Mouse (Mus musculus) limb, embryonic 12.5 days (tissue): ENCODE data around the gene Gpr152. TPM values are rescaled to one million over a fixed set of nuclear protein-coding genes. Genes with fewer than 3 reads are reported as not detected.
"Not testable (repeated sequence)": the region's sequence is repeated elsewhere in the genome, so short reads cannot be mapped to it uniquely, and the experiment has no call there.

Experiments
- ATAC-seq: fragments of 200-750 bp; cut with Nextera tagmentation; 2 replicates; pipeline ENCODE4 v1.8.0; 2017; ENCODE audit warnings: low read depth, moderate TSS enrichment; ENCODE audit not compliant: insufficient number of reproducible peaks, insufficient read depth, low FRiP score, low TSS enrichment
- H3K27ac ChIP-seq: fragments of 300-500 bp; sonication (generic); 2 replicates; pipeline ENCODE4 v1.5.1; 2016; ENCODE audit warnings: mild to moderate bottlenecking, moderate library complexity
- H3K27me3 ChIP-seq: fragments of 300-500 bp; sonication (generic); 2 replicates; pipeline ENCODE4 v1.6.1; 2016; ENCODE audit warnings: mild to moderate bottlenecking, moderate library complexity
- H3K36me3 ChIP-seq: fragments of 300-500 bp; sonication (generic); 2 replicates; pipeline ENCODE4 v1.6.1; 2016; ENCODE audit warnings: mild to moderate bottlenecking, moderate library complexity
- H3K4me1 ChIP-seq: fragments of 300-500 bp; sonication (generic); replicated peaks from 2 replicates; pipeline ENCODE4 v1.6.1; 2016
- H3K4me2 ChIP-seq: fragments of 300-500 bp; sonication (generic); 2 replicates; pipeline ENCODE4 v1.6.1; 2016; ENCODE audit warnings: mild to moderate bottlenecking, moderate library complexity
- H3K4me3 ChIP-seq: fragments of 300-500 bp; sonication (generic); replicated peaks from 2 replicates; pipeline ENCODE4 v1.5.1; 2016; ENCODE audit warnings: mild to moderate bottlenecking
- H3K9ac ChIP-seq: fragments of 300-500 bp; sonication (generic); replicated peaks from 2 replicates; pipeline ENCODE4 v1.6.1; 2016; ENCODE audit warnings: mild to moderate bottlenecking, moderate library complexity
- H3K9me3 ChIP-seq: fragments of 300-500 bp; sonication (generic); 2 replicates; pipeline ENCODE4 v1.6.1; 2016; ENCODE audit warnings: mild to moderate bottlenecking, moderate library complexity
- WGBS: fragments of 180-500 bp; shearing (Covaris S2); methylation state at CpG from one replicate; pipeline ENCODE4 v1.1.7; 2016; 5-methylcytosine and 5-hydroxymethylcytosine counted together
- polyA plus RNA-seq: library from polyadenylated mRNA; unstranded; fragments of >200 nt; fragmentation: Nextera tagmentation; extraction: Ambion mirVana; gene quantifications from 2 replicates; pipeline ENCODE4 v1.2.1, GENCODE M21; 2016

The Gpr152 gene
- polyA plus RNA-seq, 1 experiment from 2014 or later: not detected

DNA sequence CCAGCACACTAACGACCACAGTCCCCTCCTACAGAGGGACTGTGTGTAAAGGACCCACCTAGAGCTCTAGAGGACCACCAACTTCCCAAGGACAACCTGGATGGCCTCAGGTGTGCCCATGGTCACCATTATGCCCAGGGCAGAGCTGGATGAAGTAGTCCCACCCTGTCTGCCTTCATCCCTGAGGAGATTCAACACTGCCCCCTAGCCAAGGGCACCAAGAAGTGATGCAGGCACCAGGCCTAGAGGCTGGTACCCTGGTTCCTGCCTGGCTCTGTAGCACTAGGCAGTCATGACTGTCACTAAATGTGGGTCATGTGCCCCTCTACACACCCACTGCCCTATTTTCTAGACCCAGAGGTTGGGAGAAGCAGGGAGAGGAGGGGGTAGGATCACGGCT, 7.8 kb upstream of the Gpr152 start:
- no peak overlapping the region for H3K4me2 ChIP-seq
- H3K9ac ChIP-seq: no peak overlapping the region
- H3K4me3 ChIP-seq: no peak overlapping the region
- no peaks in the 10 kb centered on the region for H3K27me3 ChIP-seq
- H3K4me1 ChIP-seq: peaks cover 8% of the 10 kb centered on the region
- ATAC-seq: no peak
- H3K27ac ChIP-seq: no peak overlapping the region
- peaks cover 61% of the 10 kb centered on the region for H3K36me3 ChIP-seq
- H3K9me3 ChIP-seq: no peaks in the 10 kb centered on the region
- 94% methylated on average over 2 of the region's 2 CpGs for WGBS

DNA sequence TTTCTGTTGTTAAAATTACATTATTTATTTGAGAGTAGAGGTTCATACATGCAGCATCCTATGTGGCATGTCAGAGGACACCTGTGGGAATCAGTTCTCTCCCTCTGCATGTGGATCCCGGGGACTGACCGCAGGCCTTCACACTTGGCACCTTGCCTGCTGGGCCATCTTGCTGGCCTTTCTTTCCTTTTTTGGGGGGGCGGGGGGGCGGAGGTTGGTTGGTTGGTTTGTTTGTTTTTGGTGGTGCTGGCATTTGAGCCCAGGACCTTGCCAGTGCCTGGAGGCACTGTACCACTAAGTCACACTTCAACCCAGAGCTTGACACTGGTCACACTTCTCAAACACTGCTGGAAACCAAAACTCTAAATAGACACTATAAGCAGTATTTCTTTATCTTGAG, 5.2 kb upstream of the Gpr152 start:
- H3K27me3 ChIP-seq: no peaks in the 10 kb centered on the region
- no peak overlapping the region for H3K27ac ChIP-seq
- H3K36me3 ChIP-seq: peaks cover 40% of the 10 kb centered on the region
- no peaks in the 10 kb centered on the region for H3K9me3 ChIP-seq
- ATAC-seq: no peak
- H3K4me1 ChIP-seq: no peaks in the 10 kb centered on the region
- H3K4me2 ChIP-seq: no peak overlapping the region
- no peak overlapping the region for H3K4me3 ChIP-seq
- WGBS: 87% methylated on average over 4 of the region's 4 CpGs
- H3K9ac ChIP-seq: no peak overlapping the region

DNA sequence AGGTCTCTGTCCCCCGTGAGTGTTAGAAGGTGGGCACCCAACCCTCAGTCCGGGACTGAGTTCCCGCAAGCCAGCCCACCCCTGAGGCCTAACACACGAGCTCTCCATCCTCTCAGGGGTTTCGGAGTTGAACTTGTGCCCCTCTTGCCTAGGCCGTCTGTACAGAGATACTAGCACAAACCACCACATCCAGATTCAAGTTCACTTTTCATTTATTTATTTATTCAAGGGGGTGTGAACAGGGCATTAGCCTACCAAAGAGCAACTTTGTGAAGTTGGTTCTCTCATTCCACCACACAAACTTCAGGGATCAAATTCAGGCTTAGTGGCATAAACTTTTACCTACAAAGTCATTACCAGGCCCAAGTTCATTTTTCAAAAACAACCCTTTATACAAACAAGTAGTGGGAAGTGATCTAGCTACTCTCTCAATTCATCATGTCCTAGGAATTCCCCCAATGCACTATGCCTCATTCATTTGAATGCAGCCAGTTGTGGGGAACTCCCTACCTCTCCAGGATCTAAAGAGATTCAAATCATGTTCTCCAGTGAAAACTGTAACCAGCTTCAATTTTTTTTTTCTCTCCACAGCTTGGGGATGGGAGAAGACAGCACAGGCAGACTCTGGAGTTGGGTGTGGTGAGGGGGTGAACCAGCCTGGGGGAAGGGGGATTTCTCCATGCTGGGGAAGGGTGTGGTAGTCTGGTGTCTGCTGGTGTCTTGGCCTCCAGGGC, 4.2 kb upstream of the Gpr152 start:
- 84% methylated on average over 6 of the region's 6 CpGs for WGBS
- H3K4me1 ChIP-seq: not testable (repeated sequence)

DNA sequence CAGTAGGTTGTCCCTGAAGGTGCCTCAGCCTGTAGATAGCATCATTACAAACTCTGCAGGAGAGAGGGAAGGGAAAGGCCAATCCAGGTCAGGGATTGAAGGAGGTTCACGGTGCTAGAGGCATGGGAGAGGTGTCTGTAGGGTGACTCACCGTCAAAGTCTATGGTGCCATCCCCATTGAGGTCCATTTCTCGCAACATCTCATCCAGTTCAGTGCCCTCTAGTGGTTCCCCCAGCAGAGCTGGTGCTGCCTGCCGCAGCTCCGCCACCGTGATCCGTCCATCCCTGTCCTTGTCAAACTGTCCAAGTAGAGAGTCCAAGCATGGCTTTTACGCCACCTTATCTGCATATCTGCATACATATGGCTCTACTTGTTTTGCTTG, 3.6 kb upstream of the Gpr152 start:
- 24% methylated on average over 8 of the region's 8 CpGs for WGBS
- not testable (repeated sequence) for ATAC-seq

More for the DNA sequence above, 4.2 kb upstream of the Gpr152 start:
- H3K36me3 ChIP-seq: peaks cover 29% of the 10 kb centered on the region
- not testable (repeated sequence) for H3K4me3 ChIP-seq, H3K9ac ChIP-seq, ATAC-seq, H3K27ac ChIP-seq, H3K4me2 ChIP-seq, H3K27me3 ChIP-seq, H3K9me3 ChIP-seq

DNA sequence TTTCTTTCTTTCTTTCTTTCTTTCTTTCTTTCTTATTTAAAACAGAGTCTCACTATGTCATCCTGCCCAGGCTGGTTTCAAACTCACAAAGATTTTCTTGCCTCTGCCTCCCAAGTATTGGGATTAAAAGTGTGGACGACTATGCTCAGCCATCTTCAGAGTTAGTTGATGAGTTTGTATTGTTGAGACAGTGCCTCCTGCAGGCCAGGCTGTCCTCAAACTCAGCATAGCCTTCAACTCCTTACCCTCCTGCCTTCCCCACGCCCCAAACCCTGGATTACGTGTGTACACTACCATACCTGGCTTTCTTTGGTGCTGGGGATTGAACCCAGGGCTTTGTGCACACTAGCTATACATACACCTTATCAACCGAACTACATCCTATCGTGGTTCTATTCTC, 3.1 kb upstream of the Gpr152 start:
- Histone ChIP-seq H3K4me3 (no peak overlapping the region), H3K36me3 (peaks cover 19% of the 10 kb centered on the region), H3K9me3 (no peaks in the 10 kb centered on the region), H3K4me2 (no peak overlapping the region), H3K4me1 (no peaks in the 10 kb centered on the region), H3K27me3 (no peaks in the 10 kb centered on the region), H3K9ac (no peak overlapping the region), H3K27ac (no peak overlapping the region)
- no peak for ATAC-seq
- 78% methylated on average over 5 of the region's 5 CpGs for WGBS

More for the DNA sequence above, 3.6 kb upstream of the Gpr152 start:
- H3K9me3 ChIP-seq, H3K4me1 ChIP-seq, H3K27me3 ChIP-seq, H3K27ac ChIP-seq, H3K9ac ChIP-seq, H3K4me2 ChIP-seq, H3K4me3 ChIP-seq: not testable (repeated sequence)
- peaks cover 24% of the 10 kb centered on the region for H3K36me3 ChIP-seq

DNA sequence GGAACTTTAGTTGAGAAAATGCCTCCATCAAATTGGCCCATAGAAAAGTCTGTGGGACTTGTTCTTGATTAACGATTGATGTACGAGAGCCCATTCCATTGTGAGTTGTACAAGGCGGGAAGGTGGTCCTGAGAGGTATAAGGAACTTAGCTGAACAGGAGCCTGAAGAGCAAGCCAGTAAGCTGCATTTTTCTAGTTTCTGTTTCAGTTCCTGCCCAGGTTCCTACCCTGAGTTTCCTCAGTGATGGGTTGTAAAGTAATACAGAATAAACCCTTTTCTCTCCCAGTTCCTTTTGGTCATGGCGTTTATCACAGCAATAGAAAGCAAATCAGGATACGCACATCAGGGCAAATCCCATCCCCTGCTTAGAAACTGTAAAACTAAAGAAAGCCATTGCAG, 1.7 kb upstream of the Gpr152 start:
- 78% methylated on average over 5 of the region's 5 CpGs for WGBS
- Histone ChIP-seq H3K9ac (no peak overlapping the region), H3K27me3 (no peaks in the 10 kb centered on the region), H3K4me3 (no peak overlapping the region), H3K36me3 (peaks cover 4% of the 10 kb centered on the region), H3K27ac (no peak overlapping the region), H3K9me3 (no peaks in the 10 kb centered on the region), H3K4me2 (no peak overlapping the region), H3K4me1 (no peaks in the 10 kb centered on the region)
- ATAC-seq: no peak

DNA sequence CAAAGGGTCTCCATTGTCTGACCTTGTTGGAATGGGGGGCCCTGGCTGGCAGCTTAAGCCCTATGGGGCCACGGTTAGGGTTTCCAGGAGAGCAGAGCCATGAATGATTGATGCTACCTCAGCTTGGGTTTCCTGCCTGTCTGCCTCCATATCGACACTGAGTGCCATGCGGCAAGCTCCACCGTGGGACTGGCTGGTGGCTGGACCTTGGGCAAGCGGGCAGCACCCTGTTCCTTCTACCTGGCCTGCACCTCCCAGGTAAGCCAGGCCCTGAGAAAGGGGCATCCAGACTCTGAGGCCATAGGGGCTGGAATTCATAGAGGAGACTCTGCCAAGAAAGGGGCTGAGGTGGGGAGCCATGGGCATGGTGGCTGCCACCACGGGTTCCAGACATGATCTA, 560 bp downstream of the Gpr152 start:
- H3K9ac ChIP-seq: no peak overlapping the region
- H3K27me3 ChIP-seq: no peaks in the 10 kb centered on the region
- no peak for ATAC-seq
- no peak overlapping the region for H3K4me2 ChIP-seq
- WGBS: 78% methylated on average over 6 of the region's 6 CpGs
- no peak overlapping the region for H3K4me3 ChIP-seq
- no peaks in the 10 kb centered on the region for H3K4me1 ChIP-seq
- H3K9me3 ChIP-seq: no peaks in the 10 kb centered on the region
- H3K36me3 ChIP-seq: no peaks in the 10 kb centered on the region
- H3K27ac ChIP-seq: no peak overlapping the region

DNA sequence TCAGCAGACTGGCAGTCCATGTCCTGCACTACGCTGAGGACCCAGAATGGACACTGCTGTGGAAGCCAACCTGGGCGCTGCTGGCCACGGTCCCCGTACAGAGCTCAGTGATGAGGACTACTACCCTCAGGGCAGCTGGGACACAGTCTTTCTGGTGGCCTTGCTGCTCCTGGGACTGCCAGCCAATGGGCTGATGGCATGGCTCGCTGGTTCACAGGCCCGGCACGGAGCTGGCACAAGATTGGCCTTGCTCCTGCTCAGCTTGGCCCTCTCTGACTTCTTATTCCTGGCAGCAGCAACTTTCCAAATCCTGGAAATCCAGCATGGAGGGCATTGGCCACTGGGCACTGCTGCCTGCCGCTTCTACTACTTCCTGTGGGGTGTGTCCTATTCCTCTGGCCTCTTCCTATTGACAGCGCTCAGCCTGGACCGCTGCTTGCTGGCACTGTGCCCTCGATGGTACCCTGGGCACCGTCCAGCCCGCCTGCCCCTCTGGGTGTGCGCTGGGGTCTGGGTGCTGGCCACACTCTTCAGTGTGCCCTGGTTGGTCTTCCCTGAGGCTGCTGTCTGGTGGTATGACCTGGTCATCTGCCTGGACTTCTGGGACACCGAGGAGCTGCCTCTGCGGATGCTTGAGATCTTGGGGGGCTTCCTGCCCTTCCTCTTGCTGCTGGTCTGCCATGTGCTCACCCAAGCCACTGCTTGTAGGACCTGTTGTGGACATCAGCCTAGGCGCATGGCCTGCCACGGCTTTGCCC, 3.0 kb downstream of the Gpr152 start:
- Histone ChIP-seq H3K9ac (no peak overlapping the region), H3K4me1 (0 out of 2 replicates have a peak, but pooled peaks cover under 1% of the 10 kb centered on the region), H3K4me3 (no peak overlapping the region), H3K4me2 (no peak overlapping the region), H3K27ac (no peak overlapping the region), H3K36me3 (no peaks in the 10 kb centered on the region), H3K27me3 (no peaks in the 10 kb centered on the region), H3K9me3 (0 out of 2 replicates have a peak, but pooled peaks cover 4% of the 10 kb centered on the region)
- WGBS: 91% methylated on average over 18 of the region's 18 CpGs
- no peak for ATAC-seq

DNA sequence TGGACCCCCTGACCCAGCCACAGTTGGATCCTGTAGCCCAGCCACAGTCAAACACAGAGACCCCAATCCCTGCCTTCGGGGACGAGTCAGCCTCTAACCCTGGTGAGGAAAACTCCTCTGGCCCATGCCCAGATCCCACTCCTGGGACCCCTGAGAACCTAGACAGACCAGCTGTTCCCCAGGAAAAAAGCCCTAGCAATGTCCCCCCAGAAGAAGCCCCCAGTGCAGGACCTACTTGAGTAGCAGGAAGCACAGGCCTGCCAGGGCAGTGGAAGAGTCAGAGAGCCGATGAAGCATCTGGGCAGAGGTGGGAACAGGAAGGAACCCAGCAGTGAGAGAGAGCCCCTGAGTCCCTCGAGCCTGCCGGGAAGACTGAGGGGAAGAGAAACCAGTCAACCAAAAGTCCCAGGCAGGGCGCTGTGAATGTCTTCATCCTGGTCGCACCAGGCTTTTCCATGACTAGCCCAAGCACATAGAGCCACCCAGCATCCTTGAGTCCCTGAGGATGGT, 4.2 kb downstream of the Gpr152 start, which contains the start of gene Cabp4:
TSS of gene Cabp4 (minus strand) at position 275 of the 510 bp plus-strand sequence.
- no peaks in the 10 kb centered on the region for H3K36me3 ChIP-seq
- H3K27ac ChIP-seq: no peak within 1 kb of the TSS
- H3K9ac ChIP-seq: no peak within 1 kb of the TSS
- no peak within 1 kb of the TSS for H3K4me3 ChIP-seq
- H3K4me2 ChIP-seq: no peak within 1 kb of the TSS
- 81% methylated on average over 7 of the region's 7 CpGs for WGBS
- H3K9me3 ChIP-seq: 0 out of 2 replicates have a peak, but pooled peaks cover 4% of the 10 kb centered on the region
- peaks cover 7% of the 10 kb centered on the region; the same call in 1 of the 2 replicates for H3K4me1 ChIP-seq
- no peaks in the 10 kb centered on the region for H3K27me3 ChIP-seq
- ATAC-seq: no peak

DNA sequence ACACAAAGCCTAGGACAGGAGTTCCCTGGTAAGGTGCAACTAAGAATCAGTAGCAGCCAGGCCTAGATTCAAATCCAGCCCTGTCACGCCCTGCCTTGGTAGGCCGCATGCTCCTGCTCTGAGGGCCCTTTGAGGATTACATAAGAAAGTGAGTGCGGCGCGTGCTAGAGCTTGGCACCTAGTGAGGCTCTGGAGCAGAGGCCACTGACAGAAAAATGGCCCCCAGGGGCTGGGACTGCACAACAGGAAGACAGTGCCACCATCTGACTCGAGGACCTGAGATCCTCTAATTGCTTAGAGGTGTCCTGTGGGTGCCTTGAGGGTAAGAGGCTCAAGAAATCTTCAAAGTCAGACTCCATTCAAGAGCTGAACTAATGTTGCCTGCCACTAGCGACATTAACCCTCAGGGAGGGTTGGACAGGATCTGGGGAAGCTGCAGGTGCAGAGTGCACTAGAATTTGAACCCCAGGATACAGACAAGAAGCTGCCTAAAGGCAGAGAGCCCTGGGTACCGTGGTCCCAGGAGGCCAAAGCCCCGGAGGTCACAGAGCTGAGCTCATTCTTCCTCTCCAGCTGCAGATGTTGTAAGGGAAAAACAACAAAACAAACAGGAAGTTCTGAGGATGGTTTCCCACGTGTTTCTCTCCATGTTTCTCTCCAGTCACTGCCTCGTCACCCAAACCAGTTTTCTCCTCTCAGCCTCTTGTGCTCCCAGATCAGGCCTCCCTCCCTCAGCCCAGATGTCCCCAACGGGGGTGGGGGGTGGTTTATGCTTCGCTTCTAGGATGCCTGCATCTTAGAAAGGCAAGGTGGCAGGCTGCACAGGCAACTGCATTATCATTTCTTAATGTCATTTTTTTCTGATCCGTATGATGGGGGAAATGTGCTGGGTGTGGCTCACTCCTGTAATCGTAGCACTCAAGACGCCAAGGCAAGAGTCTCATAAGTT, 5.2 kb downstream of the Gpr152 start:
- H3K9me3 ChIP-seq: 0 out of 2 replicates have a peak, but pooled peaks cover 4% of the 10 kb centered on the region
- H3K9ac ChIP-seq: no peak overlapping the region
- H3K36me3 ChIP-seq: peaks cover under 1% of the 10 kb centered on the region; the same call in 1 of the 2 replicates
- ATAC-seq: no peak
- no peaks in the 10 kb centered on the region for H3K27me3 ChIP-seq
- H3K4me3 ChIP-seq: no peak overlapping the region
- H3K4me2 ChIP-seq: no peak overlapping the region
- WGBS: 78% methylated on average over 16 of the region's 16 CpGs
- peaks cover 17% of the 10 kb centered on the region for H3K4me1 ChIP-seq
- no peak overlapping the region for H3K27ac ChIP-seq
